Mouse (Mus musculus) neural tube, embryonic 13.5 days (tissue): Measurements from ENCODE around the gene Abcc2. TPM values are rescaled to one million over a fixed set of nuclear protein-coding genes. Genes with fewer than 3 reads are reported as not detected.
A peak's percentile ranks its signal among the peaks of the same experiment; 100 is the strongest.

Source experiments
- ATAC-seq: fragments of 200-750 bp; cut with Nextera tagmentation; 2 replicates; pipeline ENCODE4 v1.8.0; 2017; ENCODE audit warnings: low read depth, mild to moderate bottlenecking, moderate TSS enrichment, moderate library complexity
- H3K27ac ChIP-seq: fragments of 300-500 bp; sonication (generic); replicated peaks from 2 replicates; pipeline ENCODE4 v1.5.1; 2015; ENCODE audit warnings: moderate library complexity, mild to moderate bottlenecking, inconsistent platforms
- H3K27me3 ChIP-seq: fragments of 300-500 bp; sonication (generic); 2 replicates; pipeline ENCODE4 v1.6.1; 2015; ENCODE audit warnings: mild to moderate bottlenecking, inconsistent platforms
- H3K36me3 ChIP-seq: fragments of 300-500 bp; sonication (generic); 2 replicates; pipeline ENCODE4 v1.6.1; 2015; ENCODE audit warnings: mild to moderate bottlenecking, inconsistent platforms
- H3K4me1 ChIP-seq: fragments of 300-500 bp; sonication (generic); replicated peaks from 2 replicates; pipeline ENCODE4 v1.6.1; 2015; ENCODE audit warnings: inconsistent platforms
- H3K4me2 ChIP-seq: fragments of 300-500 bp; sonication (generic); 2 replicates; pipeline ENCODE4 v1.6.1; 2015; ENCODE audit warnings: inconsistent platforms, mild to moderate bottlenecking, moderate library complexity
- H3K4me3 ChIP-seq: fragments of 300-500 bp; sonication (generic); 2 replicates; pipeline ENCODE4 v1.5.1; 2015; ENCODE audit warnings: mild to moderate bottlenecking, inconsistent platforms
- H3K9ac ChIP-seq: fragments of 300-500 bp; sonication (generic); 2 replicates; pipeline ENCODE4 v1.6.1; 2015; ENCODE audit warnings: moderate library complexity, mild to moderate bottlenecking, inconsistent platforms
- H3K9me3 ChIP-seq: fragments of 300-500 bp; sonication (generic); 2 replicates; pipeline ENCODE4 v1.6.1; 2016; ENCODE audit warnings: inconsistent platforms
- WGBS: fragments of 180-500 bp; shearing (Covaris S2); methylation state at CpG from one replicate; pipeline ENCODE4 v1.1.7; 2015; 5-methylcytosine and 5-hydroxymethylcytosine counted together
- polyA plus RNA-seq: library from polyadenylated mRNA; unstranded; fragments of >200 nt; fragmentation: Nextera tagmentation; extraction: Ambion mirVana; gene quantifications from 2 replicates; pipeline ENCODE4 v1.2.1, GENCODE M21; 2015

Abcc2 gene
- polyA plus RNA-seq, result 0.10 and 0.17 TPM in 2 replicates

- H3K4me2 ChIP-seq, result no peak within 1 kb of the TSS
- no peaks in the 10 kb centered on the region for H3K36me3 ChIP-seq
- ATAC-seq, result no peak
- no peak within 1 kb of the TSS for H3K27ac ChIP-seq
- no peaks in the 10 kb centered on the region for H3K27me3 ChIP-seq
- H3K9me3 ChIP-seq, result no peaks in the 10 kb centered on the region
- H3K4me1 ChIP-seq, result no peaks in the 10 kb centered on the region
- 78% methylated on average over 3 of the region's 3 CpGs for whole genome bisulfite sequencing
- H3K4me3 ChIP-seq, result no peak within 1 kb of the TSS
- no peak within 1 kb of the TSS for H3K9ac ChIP-seq
These were observed at the start of gene Abcc2 for GRCm38 (mm10) chr19:43781980-43782379. Abcc2 (plus strand) TSS chr19:43782192.

DNA sequence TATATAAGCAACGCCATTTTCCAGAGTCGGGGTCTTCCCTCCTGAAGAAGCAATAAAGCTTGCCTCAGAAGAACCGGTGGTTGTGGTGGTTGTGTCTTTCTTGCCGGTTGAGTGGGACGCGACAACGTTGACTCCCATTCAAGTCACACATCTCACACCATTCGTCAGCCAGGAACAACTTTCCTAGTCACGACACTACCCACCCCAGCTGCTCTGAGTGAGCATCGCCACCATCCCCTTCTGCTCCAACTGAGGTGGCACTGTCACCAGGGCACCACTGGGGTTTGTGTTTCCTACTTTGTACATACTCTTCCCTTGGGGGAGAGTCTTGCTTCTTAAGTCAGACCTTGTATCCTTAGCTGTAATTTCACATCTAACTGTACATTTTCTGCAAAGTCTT, 43.6 kb upstream of the Abcc2 start:
- Histone ChIP-seq H3K4me3 (no peak overlapping the region), H3K27me3 (no peaks in the 10 kb centered on the region), H3K27ac (no peak overlapping the region), H3K9me3 (no peaks in the 10 kb centered on the region), H3K4me1 (no peaks in the 10 kb centered on the region), H3K36me3 (peaks cover 87% of the 10 kb centered on the region), H3K9ac (no peak overlapping the region), H3K4me2 (no peak overlapping the region)
- ATAC-seq, result no peak
- WGBS, result 95% methylated on average over 10 of the region's 10 CpGs

DNA sequence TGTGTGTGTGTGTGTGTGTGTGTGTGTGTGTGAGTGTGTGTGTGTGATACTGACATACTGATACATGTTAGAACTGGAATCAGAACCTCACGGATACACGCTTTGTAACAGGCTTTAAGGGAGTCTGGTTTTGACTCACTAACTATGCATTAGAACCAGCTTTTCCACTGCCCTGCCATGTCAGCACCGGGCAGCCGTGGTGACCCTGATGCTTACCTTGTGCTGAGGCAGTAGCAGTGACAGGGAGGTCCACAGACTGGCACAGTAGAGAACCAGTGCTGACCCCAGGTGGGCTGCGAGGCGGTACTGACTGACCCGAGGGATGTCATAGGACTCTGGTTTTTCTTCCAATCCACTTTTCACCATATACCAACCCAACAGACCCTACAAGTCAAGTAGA, 38.6 kb upstream of the Abcc2 start:
- Histone ChIP-seq H3K9ac (no peak overlapping the region), H3K27ac (no peak overlapping the region), H3K36me3 (peaks cover 88% of the 10 kb centered on the region), H3K4me1 (no peaks in the 10 kb centered on the region), H3K27me3 (no peaks in the 10 kb centered on the region), H3K4me2 (no peak overlapping the region), H3K4me3 (no peak overlapping the region), H3K9me3 (no peaks in the 10 kb centered on the region)
- 87% methylated on average over 7 of the region's 7 CpGs for WGBS
- ATAC-seq, result no peak

DNA sequence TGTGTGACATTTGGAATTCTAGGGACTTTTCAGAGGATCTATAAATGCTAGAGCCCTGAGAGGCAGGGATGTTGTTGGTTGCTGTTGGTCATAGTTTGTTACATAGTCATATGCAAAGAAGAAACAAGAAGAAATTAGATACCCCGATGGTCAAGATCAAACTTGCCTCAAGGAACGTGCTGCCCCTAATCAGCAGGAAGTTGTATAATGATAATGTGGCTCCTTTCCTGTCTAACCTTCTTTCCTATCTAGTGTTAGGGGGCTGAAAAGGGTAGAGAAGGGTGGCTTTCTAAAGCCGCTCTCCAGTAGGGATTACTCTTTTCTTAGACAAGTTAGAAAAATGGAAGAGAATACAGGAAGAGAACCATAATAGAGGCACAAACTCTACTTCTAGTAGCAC, 36.3 kb upstream of the Abcc2 start:
- peaks cover 88% of the 10 kb centered on the region for H3K36me3 ChIP-seq
- 96% methylated on average over 3 of the region's 3 CpGs for WGBS
- H3K4me2 ChIP-seq, result no peak overlapping the region
- no peak overlapping the region for H3K4me3 ChIP-seq
- no peaks in the 10 kb centered on the region for H3K27me3 ChIP-seq
- no peak for ATAC-seq
- no peaks in the 10 kb centered on the region for H3K4me1 ChIP-seq
- no peaks in the 10 kb centered on the region for H3K9me3 ChIP-seq
- H3K27ac ChIP-seq, result no peak overlapping the region
- no peak overlapping the region for H3K9ac ChIP-seq

- no peak for ATAC-seq
- H3K9me3 ChIP-seq, result no peaks in the 10 kb centered on the region
- H3K4me3 ChIP-seq, result no peak overlapping the region
- H3K4me1 ChIP-seq, result peaks cover 13% of the 10 kb centered on the region; the same call in 1 of the 2 replicates
- no peaks in the 10 kb centered on the region for H3K27me3 ChIP-seq
- no peak overlapping the region for H3K9ac ChIP-seq
- H3K27ac ChIP-seq, result no peak overlapping the region
- no peak overlapping the region for H3K4me2 ChIP-seq
- WGBS, result 98% methylated on average over 4 of the region's 4 CpGs
- peaks cover 72% of the 10 kb centered on the region for H3K36me3 ChIP-seq
These were observed 34.1 kb upstream of the Abcc2 start for GRCm38 (mm10) chr19:43747877-43748276.

DNA sequence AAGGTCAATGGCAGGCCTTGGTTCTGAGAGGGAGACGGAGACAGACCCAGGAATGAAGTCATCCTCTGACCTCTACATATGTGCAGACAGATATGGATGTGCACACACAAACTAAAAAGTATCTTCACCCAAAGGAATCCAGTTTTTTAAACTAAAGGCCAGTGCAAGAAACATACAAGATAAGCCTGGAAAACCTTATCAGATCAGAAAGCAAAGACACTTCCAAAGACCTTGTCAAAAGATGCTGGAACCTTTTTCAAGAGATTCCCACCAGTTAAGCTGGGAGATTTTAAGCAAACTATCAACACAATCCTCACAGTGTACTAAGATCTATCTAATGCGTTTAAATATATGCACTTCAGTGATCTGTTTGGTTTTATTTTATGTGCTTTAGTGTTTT, 32.0 kb upstream of the Abcc2 start:
- peaks cover 55% of the 10 kb centered on the region for H3K36me3 ChIP-seq
- no peak overlapping the region for H3K4me3 ChIP-seq
- no peaks in the 10 kb centered on the region for H3K27me3 ChIP-seq
- H3K4me2 ChIP-seq, result no peak overlapping the region
- H3K4me1 ChIP-seq, result peaks cover 19% of the 10 kb centered on the region
- no peak overlapping the region for H3K27ac ChIP-seq
- H3K9me3 ChIP-seq, result no peaks in the 10 kb centered on the region
- no peak overlapping the region for H3K9ac ChIP-seq
- 96% methylated on average over 2 of the region's 2 CpGs for WGBS
- ATAC-seq, result no peak

DNA sequence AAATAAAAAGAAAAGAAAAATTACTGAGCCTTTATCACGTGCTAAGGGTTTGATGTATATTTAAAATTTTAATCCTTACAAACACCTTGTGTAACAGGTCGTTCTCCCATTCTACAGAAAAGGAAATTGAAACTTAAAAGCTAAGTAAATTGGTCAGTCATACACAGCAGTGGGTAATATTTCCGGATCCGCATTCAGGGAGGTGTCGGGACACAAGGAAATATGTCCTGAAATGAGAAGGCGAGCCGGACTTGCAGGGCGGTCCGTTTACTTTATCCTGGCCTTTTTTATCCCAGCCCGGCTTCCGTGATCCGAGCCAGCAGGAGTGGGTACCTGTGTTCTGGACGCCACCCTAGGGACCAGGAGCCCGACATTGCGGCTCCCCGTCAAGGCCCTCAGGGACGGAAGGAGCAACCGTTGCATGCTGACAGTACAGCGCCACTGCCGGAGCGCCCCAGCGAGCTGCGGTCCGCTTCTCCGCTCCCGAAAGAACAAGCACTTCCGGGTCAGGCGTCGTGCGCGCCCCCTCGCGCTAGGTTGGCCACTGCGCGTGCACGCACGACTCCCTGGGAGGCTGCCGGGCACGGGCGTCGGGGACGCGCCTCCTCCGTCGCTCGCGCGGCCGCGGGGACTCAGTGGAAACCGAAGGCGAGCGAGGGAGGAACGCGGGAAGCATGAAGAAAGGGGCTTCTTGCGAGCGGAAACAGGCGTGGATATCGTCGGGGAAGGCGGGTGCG, 29.3 kb upstream of the Abcc2 start, which contains the start of the genes Cutc and Cox15:
TSS of gene Cutc (plus strand) at position 508 of the 737 bp plus-strand sequence.
TSS of gene Cox15 (minus strand) at position 512 of the 737 bp plus-strand sequence.
- peak; percentile 94 for ATAC-seq
- Histone ChIP-seq H3K27ac (peak within 1 kb of the TSS; percentile 97), H3K4me1 (peaks cover 19% of the 10 kb centered on the region), H3K4me2 (peak within 1 kb of the TSS; percentile 65), H3K9me3 (no peaks in the 10 kb centered on the region), H3K9ac (peak within 1 kb of the TSS; percentile 82), H3K27me3 (no peaks in the 10 kb centered on the region), H3K4me3 (peak within 1 kb of the TSS; percentile 69), H3K36me3 (peaks cover 29% of the 10 kb centered on the region)
- WGBS, result 1% methylated on average over 61 of the region's 62 CpGs

- WGBS, result 2% methylated on average over 22 of the region's 24 CpGs
- ATAC-seq, result peak; percentile 90
These were observed 28.7 kb upstream of the Abcc2 start for GRCm38 (mm10) chr19:43753226-43753835.

DNA sequence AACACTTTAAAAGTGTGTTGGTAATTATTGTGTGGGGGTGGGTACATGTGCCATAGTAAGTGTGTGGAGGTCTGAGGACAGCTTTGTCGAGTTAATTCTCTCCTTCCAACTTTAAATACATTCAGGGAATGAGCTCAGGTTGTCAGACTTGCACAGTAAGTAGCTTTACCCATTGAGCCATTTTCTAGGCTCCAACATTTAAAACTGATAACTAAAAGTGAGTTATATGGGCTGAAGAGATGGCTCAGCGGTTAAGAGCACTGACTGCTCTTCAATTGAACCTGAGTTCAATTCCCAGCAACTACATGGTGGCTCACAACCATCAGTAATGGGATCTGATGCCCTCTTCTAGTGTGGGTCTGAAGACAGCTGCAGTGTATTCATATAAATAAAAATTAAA, 27.8 kb upstream of the Abcc2 start:
- H3K4me2 ChIP-seq, result no peak overlapping the region
- ATAC-seq, result no peak
- no peak overlapping the region for H3K27ac ChIP-seq
- H3K36me3 ChIP-seq, result peaks cover 13% of the 10 kb centered on the region
- no peak overlapping the region for H3K4me3 ChIP-seq
- WGBS, result 78% methylated on average over 2 of the region's 2 CpGs
- H3K27me3 ChIP-seq, result no peaks in the 10 kb centered on the region
- H3K4me1 ChIP-seq, result peaks cover 19% of the 10 kb centered on the region
- no peak overlapping the region for H3K9ac ChIP-seq
- no peaks in the 10 kb centered on the region for H3K9me3 ChIP-seq

More at GRCm38 (mm10) chr19:43753226-43753835, 28.7 kb upstream of the Abcc2 start:
- H3K36me3 ChIP-seq, result peaks cover 22% of the 10 kb centered on the region
- peak overlapping the region; percentile 82 for H3K9ac ChIP-seq
- peak overlapping the region; percentile 97 for H3K27ac ChIP-seq
- no peaks in the 10 kb centered on the region for H3K9me3 ChIP-seq
- peaks cover 19% of the 10 kb centered on the region for H3K4me1 ChIP-seq
- no peaks in the 10 kb centered on the region for H3K27me3 ChIP-seq
- peak overlapping the region; percentile 69 for H3K4me3 ChIP-seq
- peak overlapping the region; percentile 65 for H3K4me2 ChIP-seq

DNA sequence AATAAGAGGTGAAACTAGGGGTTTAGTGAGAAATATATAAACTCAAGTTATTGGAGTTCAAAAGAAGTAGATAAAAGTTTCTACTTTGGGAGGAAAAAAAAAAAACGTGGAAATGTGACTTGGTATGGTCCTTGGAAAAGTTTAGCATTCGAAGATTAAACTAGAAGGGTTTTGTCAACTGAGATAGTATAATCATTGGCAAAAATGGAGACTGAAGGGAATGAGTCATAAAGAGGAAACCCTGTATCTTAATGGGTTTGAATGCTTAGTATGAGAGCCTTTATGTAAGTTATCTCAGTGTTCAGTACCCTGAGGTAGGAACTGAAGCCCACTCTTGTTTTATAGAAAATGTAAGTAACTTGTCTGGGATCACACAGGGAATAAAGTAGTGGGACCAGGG, 27.1 kb upstream of the Abcc2 start:
- Histone ChIP-seq H3K4me1 (peaks cover 19% of the 10 kb centered on the region), H3K4me2 (no peak overlapping the region), H3K9me3 (no peaks in the 10 kb centered on the region), H3K27me3 (no peaks in the 10 kb centered on the region), H3K36me3 (peaks cover 9% of the 10 kb centered on the region), H3K9ac (no peak overlapping the region), H3K4me3 (no peak overlapping the region), H3K27ac (no peak overlapping the region)
- ATAC-seq, result no peak
- WGBS, result 77% methylated on average over 2 of the region's 2 CpGs

- Histone ChIP-seq H3K27ac (no peak overlapping the region), H3K4me1 (no peaks in the 10 kb centered on the region), H3K4me3 (no peak overlapping the region), H3K4me2 (no peak overlapping the region), H3K27me3 (no peaks in the 10 kb centered on the region), H3K36me3 (no peaks in the 10 kb centered on the region), H3K9me3 (no peaks in the 10 kb centered on the region; the same call in 1 of the 2 replicates), H3K9ac (no peak overlapping the region)
- no peak for ATAC-seq
- 28% methylated on average over 6 of the region's 6 CpGs for WGBS
These were observed 21.5 kb upstream of the Abcc2 start for GRCm38 (mm10) chr19:43760504-43760903.

GRCm38 (mm10) chr19:43761543-43762256, 20.3 kb upstream of the Abcc2 start:
- Histone ChIP-seq H3K9me3 (no peaks in the 10 kb centered on the region; the same call in 1 of the 2 replicates), H3K4me1 (no peaks in the 10 kb centered on the region), H3K27me3 (no peaks in the 10 kb centered on the region), H3K27ac (no peak overlapping the region), H3K4me3 (no peak overlapping the region), H3K36me3 (no peaks in the 10 kb centered on the region), H3K4me2 (no peak overlapping the region), H3K9ac (no peak overlapping the region)
- ATAC-seq, result no peak
